Mouse (Mus musculus) erythroblast, embryonic 14.5 days (primary cell): ENCODE measurements around the gene Gcsh. TPM values are rescaled to one million over a fixed set of nuclear protein-coding genes. Genes with fewer than 3 reads are reported as not detected.

Experiments
- H3K27me3 ChIP-seq: 2 replicates; pipeline ENCODE4 v1.6.1; 2012; ENCODE audit warnings: inconsistent platforms; ENCODE audit not compliant: control insufficient read depth
- H3K36me3 ChIP-seq: 2 replicates; pipeline ENCODE4 v1.6.1; 2012; ENCODE audit warnings: mild to moderate bottlenecking, inconsistent platforms; ENCODE audit not compliant: control insufficient read depth
- H3K4me1 ChIP-seq: 2 replicates; pipeline ENCODE4 v1.6.1; 2012; ENCODE audit warnings: inconsistent platforms; ENCODE audit not compliant: control insufficient read depth
- H3K4me3 ChIP-seq: replicated peaks from 2 replicates; pipeline ENCODE3; 2012; ENCODE audit warnings: moderate library complexity, mild to moderate bottlenecking, inconsistent platforms
- H3K9me3 ChIP-seq: 2 replicates; pipeline ENCODE4 v1.6.1; 2012; ENCODE audit warnings: low read length, inconsistent platforms, mixed read lengths; ENCODE audit not compliant: control insufficient read depth
- GATA1 ChIP-seq: IDR thresholded peaks from 2 replicates; pipeline ENCODE4 v1.6.1; 2012; ENCODE audit warnings: low read length, inconsistent platforms, mixed read lengths
- TAL1 ChIP-seq: IDR thresholded peaks from 3 replicates; pipeline ENCODE4 v1.6.1; 2012; ENCODE audit warnings: low read length, inconsistent platforms, mixed read lengths
- polyA plus RNA-seq: library from polyadenylated mRNA; stranded (reverse); fragments of >175 nt; gene quantifications from 2 replicates; pipeline ENCODE4 v1.2.3, GENCODE M21; 2012

Gcsh gene
- polyA plus RNA-seq, 1 experiment, result 0.04 TPM

DNA sequence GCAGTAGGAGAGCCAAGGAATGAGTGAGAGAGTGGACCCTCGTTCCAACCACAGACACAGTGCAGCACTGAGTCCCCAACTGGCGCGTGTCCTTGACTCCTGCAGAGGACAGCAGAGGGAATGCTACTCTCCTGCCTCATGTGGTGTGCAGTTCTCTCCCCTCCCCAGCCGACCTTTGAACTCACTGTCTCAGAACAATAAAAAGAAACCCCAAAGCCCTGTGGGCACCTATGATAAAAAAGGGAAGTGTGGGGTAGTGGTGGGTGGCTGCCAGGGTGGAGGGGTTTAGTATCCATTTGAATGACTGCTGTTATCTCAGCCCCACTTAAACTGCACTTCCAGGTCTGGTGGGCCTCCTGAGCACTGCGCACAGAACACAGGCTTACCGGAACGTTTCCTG is 45.7 kb downstream of the Gcsh start:
- H3K36me3 ChIP-seq, result no peaks in the 10 kb centered on the region; the same call in 1 of the 2 replicates

DNA sequence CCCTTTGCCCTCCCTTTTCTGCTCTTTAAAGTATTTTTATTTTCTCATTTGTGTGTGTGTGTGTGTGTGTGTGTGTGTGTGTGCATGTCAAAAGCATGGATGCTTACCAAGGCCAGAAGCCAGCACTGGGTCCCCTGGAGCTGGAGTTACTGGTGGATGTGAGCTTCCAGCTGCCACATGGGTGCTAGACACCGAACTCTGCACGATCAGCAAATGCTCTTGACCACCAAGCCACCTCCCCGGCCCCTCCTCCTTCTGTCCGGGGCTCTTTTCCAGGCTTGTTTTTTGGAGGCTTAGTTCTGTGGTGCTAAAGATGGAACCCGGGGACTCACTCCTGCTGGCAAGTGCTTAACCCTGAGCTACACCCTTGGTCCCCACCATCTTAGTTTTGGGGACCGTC is 46.5 kb downstream of the Gcsh start:
- peaks cover 58% of the 10 kb centered on the region for H3K4me1 ChIP-seq
- H3K9me3 ChIP-seq, result no peaks in the 10 kb centered on the region

More for the DNA sequence above, 45.7 kb downstream of the Gcsh start:
- H3K9me3 ChIP-seq, result no peaks in the 10 kb centered on the region
- H3K4me3 ChIP-seq, result no peak overlapping the region
- peaks cover 52% of the 10 kb centered on the region for H3K4me1 ChIP-seq
- no peaks in the 10 kb centered on the region for H3K27me3 ChIP-seq
- no peak for TF ChIP-seq GATA1
- TF ChIP-seq TAL1, result no peak

DNA sequence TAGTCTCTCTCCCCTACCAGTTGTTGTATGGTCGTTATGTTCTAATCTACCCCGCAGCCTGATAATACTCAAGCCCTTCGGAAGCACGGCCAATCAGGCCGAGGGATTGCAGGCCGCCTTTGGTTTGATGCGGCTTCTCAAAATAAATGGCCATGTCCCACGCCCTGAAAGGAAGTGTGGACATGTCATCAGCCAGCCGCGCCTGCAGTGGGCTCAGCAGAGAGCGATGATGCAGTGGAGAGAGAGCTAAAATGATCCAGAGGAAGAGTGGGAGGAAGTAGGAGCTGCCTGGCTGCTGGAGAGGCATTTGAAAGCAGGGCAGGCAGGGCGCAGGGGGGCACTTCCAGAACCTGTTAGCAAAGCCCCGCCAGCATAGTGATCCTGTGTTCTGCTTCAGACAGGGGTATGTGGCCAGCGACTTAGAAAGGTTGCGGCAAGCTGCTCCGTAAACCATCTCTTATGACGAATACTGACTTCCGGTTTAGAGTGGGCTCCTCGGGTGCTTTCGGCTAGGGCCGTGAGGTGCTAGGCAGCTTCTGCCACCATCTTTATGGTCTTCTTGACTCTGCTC is 47.0 kb downstream of the Gcsh start:
- Histone ChIP-seq H3K4me1 (peaks cover 56% of the 10 kb centered on the region), H3K36me3 (peaks cover 6% of the 10 kb centered on the region), H3K9me3 (no peaks in the 10 kb centered on the region), H3K4me3 (peak overlapping the region; percentile 51), H3K27me3 (no peaks in the 10 kb centered on the region)
- TF ChIP-seq TAL1 (no peak), GATA1 (no peak)

More for the DNA sequence above, 46.5 kb downstream of the Gcsh start:
- H3K27me3 ChIP-seq, result no peaks in the 10 kb centered on the region
- TF ChIP-seq GATA1, result no peak
- TF ChIP-seq TAL1, result no peak
- peak overlapping the region; percentile 51 for H3K4me3 ChIP-seq
- H3K36me3 ChIP-seq, result peaks cover under 1% of the 10 kb centered on the region

DNA sequence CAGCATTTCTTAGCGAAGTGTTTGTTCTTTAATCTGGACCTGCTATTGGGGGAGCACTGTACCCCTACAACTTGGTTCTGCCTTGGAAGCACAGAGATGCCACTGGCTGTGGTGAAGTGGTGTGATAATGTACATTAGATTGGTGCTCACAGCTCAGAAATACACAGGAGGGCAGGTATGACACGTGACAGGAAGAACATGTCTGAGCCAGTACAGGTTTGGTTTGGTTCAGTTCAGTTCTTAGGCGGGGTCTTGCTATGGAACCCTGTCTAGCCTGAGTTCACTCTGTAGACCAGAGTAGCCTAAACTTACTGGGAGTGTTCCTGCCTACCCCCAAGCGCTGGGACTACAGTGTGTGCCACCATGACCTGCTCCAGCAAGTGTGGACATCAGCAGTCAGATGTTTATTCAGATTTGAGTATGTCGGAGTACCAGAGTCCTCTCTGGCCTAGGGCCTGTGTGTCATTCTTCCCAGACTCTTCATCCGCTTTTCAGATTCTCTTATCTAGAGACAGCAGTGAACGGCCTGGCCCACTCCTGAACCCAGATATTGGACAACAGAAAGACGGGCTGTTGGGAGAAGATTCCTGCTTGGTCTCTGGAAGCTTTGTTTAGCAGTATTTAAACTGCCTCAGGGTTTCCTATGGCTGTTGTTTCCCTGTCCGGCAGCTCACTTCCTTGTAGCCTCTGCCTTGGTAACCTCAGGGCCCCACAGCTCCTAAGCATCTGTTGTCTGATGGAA is 48.0 kb downstream of the Gcsh start:
- Histone ChIP-seq H3K4me3 (peak overlapping the region; percentile 9), H3K4me1 (peaks cover 56% of the 10 kb centered on the region), H3K27me3 (no peaks in the 10 kb centered on the region), H3K9me3 (no peaks in the 10 kb centered on the region), H3K36me3 (peaks cover 16% of the 10 kb centered on the region)
- TF ChIP-seq GATA1 (peak; percentile 38; the same call in 1 of the 2 replicates), TAL1 (peak; percentile 75)

DNA sequence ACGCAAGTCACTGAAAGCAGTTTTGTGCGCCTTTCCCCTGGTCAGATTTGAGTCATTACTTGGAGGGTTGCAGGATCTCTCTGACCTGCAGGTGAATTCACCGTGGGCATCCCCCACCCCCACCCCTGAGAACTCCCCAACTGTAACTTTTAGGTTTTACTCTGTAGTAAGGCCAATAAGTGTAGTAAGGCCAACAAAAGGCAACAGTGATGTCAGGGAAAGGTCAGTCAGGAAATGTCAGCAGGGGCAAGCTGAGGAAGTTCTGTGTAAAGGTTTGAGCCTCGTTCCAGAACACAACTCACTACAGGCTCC is 49.0 kb downstream of the Gcsh start:
- H3K4me1 ChIP-seq, result peaks cover 56% of the 10 kb centered on the region
- H3K4me3 ChIP-seq, result peak overlapping the region; percentile 77
- TF ChIP-seq TAL1 (no peak), GATA1 (no peak)

DNA sequence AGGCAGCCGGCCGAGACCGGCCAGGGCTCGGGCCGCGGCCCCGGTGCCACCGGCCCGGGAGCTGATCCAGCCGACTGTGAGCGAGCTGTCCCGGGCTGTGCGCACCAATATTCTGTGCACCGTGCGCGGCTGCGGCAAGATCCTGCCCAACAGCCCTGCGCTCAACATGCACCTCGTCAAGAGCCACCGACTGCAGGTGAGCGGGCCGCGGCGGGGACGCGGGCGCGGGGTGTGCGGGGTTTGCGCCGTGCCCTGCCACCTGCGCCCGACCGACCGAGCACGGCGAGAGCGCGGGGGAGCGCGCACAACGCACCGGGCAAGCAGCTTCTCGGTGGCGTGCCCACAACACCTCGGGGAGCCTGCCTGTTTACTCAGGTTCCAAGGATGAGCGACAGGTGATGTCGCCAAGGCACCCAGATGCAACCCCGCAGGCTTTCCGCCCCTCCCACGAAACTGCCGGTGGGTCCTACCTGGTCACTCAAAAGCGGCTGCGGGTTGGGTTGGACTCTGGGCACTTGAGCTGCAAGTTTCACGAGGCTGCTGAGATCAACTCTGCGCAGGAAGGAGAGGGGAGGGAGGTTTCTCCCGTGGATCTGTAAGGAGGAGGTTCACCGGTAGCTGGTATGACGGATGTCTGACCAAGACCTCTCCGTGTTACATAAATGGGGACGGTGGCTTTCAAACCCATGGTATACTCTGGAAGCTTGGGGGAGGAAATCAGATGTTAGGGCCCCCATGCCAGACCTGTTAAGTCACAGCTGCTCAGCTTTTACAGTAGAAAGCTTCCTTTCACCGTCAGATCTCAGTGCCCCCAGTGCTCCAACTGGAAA is 49.6 kb downstream of the Gcsh start:
- no peak for TF ChIP-seq GATA1
- no peak for TF ChIP-seq TAL1
- H3K9me3 ChIP-seq, result no peaks in the 10 kb centered on the region
- H3K27me3 ChIP-seq, result no peaks in the 10 kb centered on the region
- peak overlapping the region; percentile 77 for H3K4me3 ChIP-seq
- peaks cover 31% of the 10 kb centered on the region for H3K36me3 ChIP-seq
- H3K4me1 ChIP-seq, result peaks cover 56% of the 10 kb centered on the region

More for the DNA sequence above, 49.0 kb downstream of the Gcsh start:
- Histone ChIP-seq H3K36me3 (peaks cover 25% of the 10 kb centered on the region), H3K9me3 (no peaks in the 10 kb centered on the region), H3K27me3 (no peaks in the 10 kb centered on the region)

DNA sequence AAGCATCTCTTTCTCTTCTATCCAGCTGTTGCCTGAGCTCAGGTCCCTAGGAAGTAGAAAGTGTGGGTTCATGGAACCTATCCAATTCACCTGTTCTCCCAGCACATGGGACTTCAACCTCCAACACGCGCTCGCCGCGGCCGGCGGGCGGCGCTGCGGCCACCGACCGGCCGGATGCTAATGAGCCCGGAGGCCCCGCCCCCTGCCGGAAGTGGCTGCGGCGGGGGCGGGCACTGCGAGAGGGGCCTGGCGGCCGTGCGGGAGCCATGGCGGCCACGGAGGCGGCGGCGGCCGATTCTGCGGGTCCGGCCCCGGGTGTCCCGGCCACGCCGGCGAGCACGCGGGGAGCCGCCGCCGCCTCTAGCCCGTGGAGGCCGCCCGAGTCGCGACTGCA is 50.2 kb downstream of the Gcsh start, which contains the start of gene Atmin:
TSS of gene Atmin (plus strand) at position 233 of the 394 bp plus-strand sequence.
- Histone ChIP-seq H3K4me3 (peak within 1 kb of the TSS; percentile 77), H3K27me3 (no peaks in the 10 kb centered on the region), H3K9me3 (no peaks in the 10 kb centered on the region), H3K4me1 (peaks cover 56% of the 10 kb centered on the region), H3K36me3 (peaks cover 37% of the 10 kb centered on the region)
- TF ChIP-seq GATA1 (no peak), TAL1 (no peak)

DNA sequence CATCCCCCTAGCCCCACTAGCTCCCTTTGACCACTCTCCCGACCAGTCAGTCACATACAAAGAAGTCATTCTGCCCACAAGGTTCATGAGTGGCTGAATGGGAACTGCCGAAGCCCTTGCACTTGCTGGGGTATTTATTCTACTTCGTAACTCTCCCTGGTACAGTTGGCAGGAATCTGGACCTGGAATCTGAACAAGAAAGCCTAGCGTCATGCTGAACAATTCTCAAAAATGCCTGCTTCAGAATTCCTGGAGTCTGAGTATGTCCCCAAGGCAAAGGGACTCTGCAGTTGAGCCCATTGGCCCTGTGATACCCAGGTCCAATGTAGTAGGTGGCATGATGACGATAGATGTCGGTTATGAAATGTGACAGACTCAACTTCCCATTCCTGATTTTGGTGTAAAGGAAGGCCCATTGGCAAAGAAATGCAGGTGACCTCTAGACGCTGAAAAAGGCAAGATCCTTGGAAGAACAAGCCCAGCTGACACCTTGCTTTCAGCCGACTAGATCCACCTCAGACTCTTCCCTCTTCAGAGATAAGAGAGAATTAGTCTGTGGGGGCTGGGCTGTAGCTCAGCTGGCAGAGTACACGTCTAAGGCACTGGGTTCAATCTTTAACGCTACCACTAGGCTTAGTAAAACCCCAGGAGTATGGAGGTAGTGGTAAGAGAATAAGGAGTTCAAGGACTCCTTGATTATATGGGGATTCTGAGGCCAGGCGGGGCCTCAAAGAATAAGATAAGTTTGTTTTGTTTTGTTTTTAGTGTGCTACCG is 50.9 kb downstream of the Gcsh start:
- H3K4me1 ChIP-seq, result peaks cover 49% of the 10 kb centered on the region
- H3K9me3 ChIP-seq, result no peaks in the 10 kb centered on the region
- no peaks in the 10 kb centered on the region for H3K27me3 ChIP-seq
- H3K4me3 ChIP-seq, result peak overlapping the region; percentile 77
- peaks cover 44% of the 10 kb centered on the region for H3K36me3 ChIP-seq
- TF ChIP-seq GATA1 (no peak), TAL1 (no peak)
